Mouse (Mus musculus) lung, postnatal 14 days (tissue): ENCODE results near the gene Ptbp3.
A peak's percentile ranks its signal among the peaks of the same experiment; 100 is the strongest.

ENCODE experiments used
- DNase-seq: peaks from one replicate; pipeline ENCODE4 v3.0.0; 2021

The Ptbp3 gene

DNA sequence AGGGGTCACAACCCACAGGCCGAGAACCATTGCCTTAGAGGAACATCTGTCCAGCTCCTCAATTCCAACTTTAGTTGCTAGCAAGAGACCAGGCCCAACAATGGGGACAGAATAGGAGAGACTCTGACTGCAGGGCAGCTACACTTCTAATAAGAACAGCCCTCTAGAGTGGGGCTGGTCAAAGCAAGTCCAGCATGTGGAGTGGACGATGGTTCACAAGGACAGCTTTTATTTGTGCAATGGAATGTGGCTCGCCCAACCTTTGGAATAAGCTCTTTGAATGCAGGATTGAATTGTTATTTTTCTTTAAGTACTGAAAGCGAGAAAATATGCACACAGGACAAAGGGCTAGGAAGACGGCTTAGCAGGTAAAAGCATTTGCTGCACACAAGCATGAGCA is 122.7 kb downstream of the Ptbp3 start:
- no peak for DNase-seq

DNA sequence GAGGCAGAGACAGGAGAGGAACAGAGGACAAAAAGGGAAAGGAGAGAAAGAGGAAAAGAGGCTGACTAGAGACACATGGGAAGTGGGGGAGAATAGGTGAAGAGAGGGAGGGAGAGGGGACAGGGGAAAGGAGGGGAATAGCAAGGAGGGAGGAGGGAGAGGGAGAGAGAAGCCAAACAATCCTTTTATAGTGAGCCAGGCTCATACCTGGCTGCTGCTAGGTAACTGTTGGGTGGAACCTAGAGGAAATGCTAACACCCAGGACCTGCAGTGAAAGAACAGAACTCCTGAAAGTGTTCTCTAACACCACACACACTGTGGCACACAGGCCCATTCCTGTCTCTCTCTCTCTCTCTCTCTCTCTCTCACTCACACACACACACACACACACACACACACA is 126.4 kb downstream of the Ptbp3 start:
- no peak for DNase-seq

DNA sequence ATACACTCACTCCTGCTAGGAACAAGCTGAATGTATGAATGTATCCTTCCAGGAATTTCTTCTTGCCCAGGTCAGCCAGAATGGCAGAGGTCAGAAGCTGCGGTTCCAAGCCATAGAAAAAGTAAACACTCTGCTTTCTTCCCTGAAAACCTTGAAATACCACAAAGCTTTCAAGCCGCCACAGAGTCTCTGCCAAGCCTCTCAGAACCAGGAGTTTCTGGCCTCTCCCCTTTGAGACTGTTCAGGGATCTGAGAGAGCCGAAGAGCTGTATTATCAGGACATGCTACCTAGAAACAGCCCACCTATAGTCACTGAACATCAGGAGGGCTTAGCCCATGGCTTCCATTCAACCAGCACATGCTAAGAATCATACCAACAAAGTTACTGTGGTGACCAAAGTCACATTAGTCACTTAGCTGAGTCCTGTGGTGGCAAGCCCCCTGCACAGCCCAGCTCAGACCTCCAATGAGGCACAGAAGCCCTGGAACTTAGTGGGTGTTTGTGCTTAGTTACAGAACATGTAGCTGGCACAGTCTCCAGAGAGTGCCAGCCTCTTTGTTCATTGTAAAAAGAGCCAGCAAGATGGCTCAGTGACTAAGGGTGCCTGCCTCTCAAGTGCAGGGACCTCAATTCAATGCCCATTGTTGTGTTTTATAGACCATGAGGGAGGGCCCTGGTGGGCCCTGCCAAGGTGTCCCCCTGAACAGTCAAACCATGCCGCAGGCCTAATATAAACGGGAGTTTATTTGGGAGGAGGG is 127.0 kb downstream of the Ptbp3 start:
- DNase-seq: peak; percentile 16
